Mouse (Mus musculus): ENCODE results near the gene Rnf222. TPM values are rescaled to one million over a fixed set of nuclear protein-coding genes. Genes with fewer than 3 reads are reported as not detected.

The Rnf222 gene
- polyA plus RNA-seq, 1 experiment from 2014 or later: 0.04 TPM

- Histone ChIP-seq H3K9me3 (ENCODE audit: control insufficient read depth, low read length) (no peaks in the 10 kb centered on the region), H3K9ac (ENCODE audit: low read length) (no peak overlapping the region), H3K4me2 (no peak overlapping the region), H3K36me3 (ENCODE audit: control insufficient read depth, insufficient read depth, low read length) (no peaks in the 10 kb centered on the region), H3K4me1 (ENCODE audit: control insufficient read depth, insufficient read depth, low read length) (peaks cover 5% of the 10 kb centered on the region), H3K27me3 (ENCODE audit: control insufficient read depth, insufficient read depth, low read length) (no peaks in the 10 kb centered on the region), H3K4me3 (ENCODE audit: low read depth, low read length) (no peak overlapping the region), H3K27ac (ENCODE audit: low read depth, low read length) (no peak overlapping the region)
- ATAC-seq (ENCODE audit: low FRiP score) (no peak), DNase-seq (ENCODE audit: low spot score, missing footprints) (no peak)
- WGBS: 90% methylated on average over 8 of the region's 8 CpGs
These were observed 54.4 kb downstream of the Rnf222 start for GRCm38 (mm10) chr11:68942731-68943130.

DNA sequence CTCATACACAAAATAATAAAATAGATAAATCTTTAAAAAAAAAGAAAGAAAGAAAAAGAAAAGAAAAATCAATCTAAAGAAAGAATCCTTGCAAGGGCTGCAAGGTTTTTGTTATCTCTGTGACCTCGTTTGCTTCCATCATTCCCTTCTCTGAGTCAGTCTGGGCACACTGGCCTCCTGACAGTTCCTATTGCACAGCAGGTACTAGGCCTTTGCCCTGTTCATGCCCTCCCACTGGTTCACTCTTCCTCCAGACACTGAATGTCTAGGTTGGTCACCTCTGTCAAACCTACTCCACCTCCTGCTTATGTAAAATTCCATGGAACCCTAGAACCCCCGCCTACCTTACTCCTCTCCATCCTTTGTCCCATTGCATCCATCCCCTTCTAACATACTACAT is 56.9 kb downstream of the Rnf222 start:
- ATAC-seq (ENCODE audit: low FRiP score): no peak
- H3K36me3 ChIP-seq (ENCODE audit: control insufficient read depth, insufficient read depth, low read length): no peaks in the 10 kb centered on the region
- H3K4me1 ChIP-seq (ENCODE audit: control insufficient read depth, insufficient read depth, low read length): peaks cover 4% of the 10 kb centered on the region
- no peak overlapping the region for H3K27ac ChIP-seq (ENCODE audit: low read depth, low read length)
- no peaks in the 10 kb centered on the region for H3K27me3 ChIP-seq (ENCODE audit: control insufficient read depth, insufficient read depth, low read length)
- WGBS: 79% methylated on average over 2 of the region's 2 CpGs
- H3K9me3 ChIP-seq (ENCODE audit: control insufficient read depth, low read length): no peaks in the 10 kb centered on the region
- DNase-seq (ENCODE audit: low spot score, missing footprints): no peak
- no peak overlapping the region for H3K4me3 ChIP-seq (ENCODE audit: low read depth, low read length)
- H3K9ac ChIP-seq (ENCODE audit: low read length): no peak overlapping the region
- H3K4me2 ChIP-seq: no peak overlapping the region

Other genes with a start within 250 kb of the Rnf222 start
- 139 and 141 TPM in 2 replicates for gene Myh10, start 197.0 kb upstream of the Rnf222 start, polyA plus RNA-seq (2014; fragmentation: Nextera tagmentation; extraction: Ambion mirVana)
- gene Ndel1, start 16.7 kb upstream of the Rnf222 start, polyA plus RNA-seq (2014; fragmentation: Nextera tagmentation; extraction: Ambion mirVana): 47.6 and 49.6 TPM in 2 replicates
- gene Rpl26, start 13.0 kb downstream of the Rnf222 start, polyA plus RNA-seq (2014; fragmentation: Nextera tagmentation; extraction: Ambion mirVana): 841 and 881 TPM in 2 replicates
- not detected in 2 replicates for gene Odf4, start 38.5 kb downstream of the Rnf222 start, polyA plus RNA-seq (2014; fragmentation: Nextera tagmentation; extraction: Ambion mirVana)
- gene Arhgef15, start 68.9 kb downstream of the Rnf222 start, polyA plus RNA-seq (2014; fragmentation: Nextera tagmentation; extraction: Ambion mirVana): 3.7 and 4.2 TPM in 2 replicates
- 1.1 and 1.2 TPM in 2 replicates for gene Slc25a35, start 79.6 kb downstream of the Rnf222 start, polyA plus RNA-seq (2014; fragmentation: Nextera tagmentation; extraction: Ambion mirVana)
- gene Rangrf, start 86.6 kb downstream of the Rnf222 start, polyA plus RNA-seq (2014; fragmentation: Nextera tagmentation; extraction: Ambion mirVana): 54.5 and 55.3 TPM in 2 replicates
- 31.2 and 33.0 TPM in 2 replicates for gene Pfas, start 119.9 kb downstream of the Rnf222 start, polyA plus RNA-seq (2014; fragmentation: Nextera tagmentation; extraction: Ambion mirVana)
- 54.6 and 54.8 TPM in 2 replicates for gene Ctc1, start 127.4 kb downstream of the Rnf222 start, polyA plus RNA-seq (2014; fragmentation: Nextera tagmentation; extraction: Ambion mirVana)
- gene Aurkb, start 157.1 kb downstream of the Rnf222 start, polyA plus RNA-seq (2014; fragmentation: Nextera tagmentation; extraction: Ambion mirVana): 169 and 171 TPM in 2 replicates
- gene Borcs6, start 171.2 kb downstream of the Rnf222 start, polyA plus RNA-seq (2014; fragmentation: Nextera tagmentation; extraction: Ambion mirVana): 8.8 and 9.8 TPM in 2 replicates
- 53.5 and 57.7 TPM in 2 replicates for gene Tmem107, start 182.3 kb downstream of the Rnf222 start, polyA plus RNA-seq (2014; fragmentation: Nextera tagmentation; extraction: Ambion mirVana)
- 72.4 and 73.5 TPM in 2 replicates for gene Vamp2, start 199.9 kb downstream of the Rnf222 start, polyA plus RNA-seq (2014; fragmentation: Nextera tagmentation; extraction: Ambion mirVana)
- gene Per1, start 206.7 kb downstream of the Rnf222 start, polyA plus RNA-seq (2014; fragmentation: Nextera tagmentation; extraction: Ambion mirVana): 6.0 and 7.3 TPM in 2 replicates
- gene Hes7, start 231.9 kb downstream of the Rnf222 start, polyA plus RNA-seq (2014; fragmentation: Nextera tagmentation; extraction: Ambion mirVana): 0.17 and 0.33 TPM in 2 replicates
- 0.11 TPM in 1 of 2 replicates, not detected in the other for gene 9130213A22Rik, start 234.0 kb downstream of the Rnf222 start, polyA plus RNA-seq (2014; fragmentation: Nextera tagmentation; extraction: Ambion mirVana)
- 0.15 and 0.74 TPM in 2 replicates for gene Aloxe3, start 237.3 kb downstream of the Rnf222 start, polyA plus RNA-seq (2014; fragmentation: Nextera tagmentation; extraction: Ambion mirVana)

Data from midbrain, embryonic 11.5 days (tissue).